Mouse (Mus musculus): Measurements from ENCODE around the gene Kidins220. TPM values are rescaled to one million over a fixed set of nuclear protein-coding genes. Genes with fewer than 3 reads are reported as not detected.
A peak's percentile ranks its signal among the peaks of the same experiment; 100 is the strongest.

Gene Kidins220
- polyA plus RNA-seq, 1 experiment from 2014 or later = 23.9 TPM

DNA sequence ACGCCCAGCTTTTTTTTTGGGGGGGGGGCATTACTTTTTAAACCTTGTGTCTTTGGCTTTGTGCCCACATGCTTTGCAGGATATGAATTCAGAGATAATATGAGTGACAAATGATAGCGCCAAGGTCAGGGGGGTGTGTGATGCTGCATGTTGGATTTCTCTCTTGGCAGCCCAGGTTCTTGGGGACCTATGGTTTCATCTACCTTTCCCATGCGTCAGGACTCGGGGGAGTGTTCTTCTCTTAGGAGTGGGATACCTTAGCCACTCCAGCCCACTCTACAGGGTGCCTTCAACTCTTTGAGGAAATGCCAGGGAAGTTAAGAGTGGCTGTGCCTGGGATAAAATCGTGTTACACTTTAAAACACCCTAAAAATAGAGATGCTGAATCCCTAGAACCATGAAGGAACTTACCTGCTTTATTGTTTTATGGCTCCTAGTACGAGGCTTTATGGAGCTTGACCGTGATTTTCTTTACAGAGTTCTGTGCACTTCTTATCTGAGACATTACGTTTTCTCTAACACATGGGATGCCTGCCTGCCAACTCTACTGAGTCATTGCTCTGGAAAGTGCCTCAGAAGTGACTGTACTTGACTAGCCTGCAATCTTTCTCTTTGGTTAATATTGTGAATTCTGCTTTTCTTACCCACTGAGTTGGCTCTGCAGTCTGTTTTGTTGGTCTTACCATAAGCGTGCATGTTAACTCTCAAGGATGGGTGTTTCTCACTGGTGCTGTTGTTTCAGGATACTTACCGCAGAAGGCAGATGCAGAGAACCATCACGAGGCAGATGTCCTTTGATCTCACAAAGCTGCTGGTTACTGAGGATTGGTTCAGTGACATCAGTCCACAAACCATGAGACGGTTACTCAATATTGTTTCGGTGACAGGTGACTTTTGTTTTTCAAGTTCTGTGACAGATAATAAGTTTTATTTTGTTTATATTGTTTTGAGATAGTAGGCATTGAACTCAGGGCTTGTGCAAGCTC is 38.1 kb downstream of the Kidins220 start:
- H3K4me2 ChIP-seq (ENCODE audit: low read depth, low read length) = no peak overlapping the region
- no peak overlapping the region for H3K27ac ChIP-seq (ENCODE audit: low read length)
- no peak overlapping the region for H3K9ac ChIP-seq (ENCODE audit: low read length)
- peaks cover 40% of the 10 kb centered on the region for H3K36me3 ChIP-seq (ENCODE audit: control insufficient read depth, insufficient read depth, low read length)
- ATAC-seq (ENCODE audit: low read depth) = no peak
- H3K27me3 ChIP-seq (ENCODE audit: control insufficient read depth, insufficient read depth, low read depth, low read length) = no peaks in the 10 kb centered on the region
- H3K4me1 ChIP-seq (replicated peaks; ENCODE audit: control insufficient read depth, insufficient read depth, low read length) = no peaks in the 10 kb centered on the region
- WGBS = 65% methylated on average over 13 of the region's 13 CpGs
- H3K9me3 ChIP-seq (ENCODE audit: control insufficient read depth, low read length) = no peaks in the 10 kb centered on the region
- no peak overlapping the region for H3K4me3 ChIP-seq (ENCODE audit: low read length)

GRCm38 (mm10) chr12:25014307-25014927 is 39.7 kb downstream of the Kidins220 start:
- Histone ChIP-seq H3K4me3 (ENCODE audit: low read length) (no peak overlapping the region), H3K9me3 (ENCODE audit: control insufficient read depth, low read length) (no peaks in the 10 kb centered on the region), H3K4me2 (ENCODE audit: low read depth, low read length) (no peak overlapping the region), H3K27me3 (ENCODE audit: control insufficient read depth, insufficient read depth, low read depth, low read length) (no peaks in the 10 kb centered on the region), H3K9ac (ENCODE audit: low read length) (no peak overlapping the region), H3K27ac (ENCODE audit: low read length) (no peak overlapping the region), H3K36me3 (ENCODE audit: control insufficient read depth, insufficient read depth, low read length) (peaks cover 43% of the 10 kb centered on the region), H3K4me1 (replicated peaks; ENCODE audit: control insufficient read depth, insufficient read depth, low read length) (no peaks in the 10 kb centered on the region)
- no peak for ATAC-seq (ENCODE audit: low read depth)
- 88% methylated on average over 5 of the region's 5 CpGs for WGBS

DNA sequence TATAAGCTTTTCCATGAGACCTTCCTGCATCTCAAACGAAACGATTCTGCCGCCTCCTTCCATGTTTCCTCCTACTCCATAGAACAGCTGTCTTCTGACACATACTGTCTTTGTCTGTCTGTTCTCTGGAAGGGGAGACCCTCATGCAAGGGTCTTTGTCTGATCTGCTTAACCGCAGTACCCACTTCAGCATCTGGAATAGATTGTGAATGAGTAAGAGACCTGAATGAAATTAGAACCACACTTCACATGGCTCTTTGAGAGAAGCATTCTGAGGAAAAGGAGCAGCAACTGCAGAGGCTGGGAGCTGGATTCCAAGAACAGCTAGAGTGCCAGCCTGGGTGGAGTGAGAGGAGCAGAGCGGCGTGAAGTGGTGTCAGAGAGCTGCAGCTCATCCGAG is 40.2 kb downstream of the Kidins220 start:
- 91% methylated on average over 7 of the region's 7 CpGs for WGBS

DNA sequence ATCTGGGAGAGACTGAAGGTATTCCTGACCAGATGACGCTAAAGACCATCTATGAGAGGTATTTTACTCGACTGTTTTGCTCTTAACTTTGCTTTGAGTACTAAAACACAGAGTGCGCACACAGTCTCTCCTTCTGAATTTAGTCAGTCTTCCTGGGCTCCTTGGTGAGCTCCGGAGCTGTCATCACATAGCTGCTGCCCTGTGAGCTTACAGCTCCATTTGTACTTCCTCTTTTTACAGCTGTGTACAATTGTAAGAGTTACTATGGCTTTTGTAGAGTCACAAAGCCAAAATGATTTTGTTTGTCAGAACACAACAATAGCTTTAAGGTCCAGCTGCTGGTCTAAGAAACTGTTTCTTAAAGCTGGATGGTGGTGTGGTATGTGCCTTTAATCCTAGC is 42.3 kb downstream of the Kidins220 start:
- H3K4me1 ChIP-seq (replicated peaks; ENCODE audit: control insufficient read depth, insufficient read depth, low read length) = no peaks in the 10 kb centered on the region
- H3K4me3 ChIP-seq (ENCODE audit: low read length) = no peak overlapping the region
- H3K27ac ChIP-seq (ENCODE audit: low read length) = no peak overlapping the region
- ATAC-seq (ENCODE audit: low read depth) = no peak
- H3K9me3 ChIP-seq (ENCODE audit: control insufficient read depth, low read length) = no peaks in the 10 kb centered on the region
- H3K9ac ChIP-seq (ENCODE audit: low read length) = no peak overlapping the region
- H3K36me3 ChIP-seq (ENCODE audit: control insufficient read depth, insufficient read depth, low read length) = peaks cover 31% of the 10 kb centered on the region
- no peak overlapping the region for H3K4me2 ChIP-seq (ENCODE audit: low read depth, low read length)
- 89% methylated on average over 4 of the region's 4 CpGs for WGBS
- no peaks in the 10 kb centered on the region for H3K27me3 ChIP-seq (ENCODE audit: control insufficient read depth, insufficient read depth, low read depth, low read length)

More for the DNA sequence above, 40.2 kb downstream of the Kidins220 start:
- Histone ChIP-seq H3K4me1 (replicated peaks; ENCODE audit: control insufficient read depth, insufficient read depth, low read length) (no peaks in the 10 kb centered on the region), H3K36me3 (ENCODE audit: control insufficient read depth, insufficient read depth, low read length) (peaks cover 41% of the 10 kb centered on the region), H3K4me3 (ENCODE audit: low read length) (no peak overlapping the region), H3K4me2 (ENCODE audit: low read depth, low read length) (no peak overlapping the region), H3K27me3 (ENCODE audit: control insufficient read depth, insufficient read depth, low read depth, low read length) (no peaks in the 10 kb centered on the region), H3K9ac (ENCODE audit: low read length) (no peak overlapping the region), H3K27ac (ENCODE audit: low read length) (no peak overlapping the region), H3K9me3 (ENCODE audit: control insufficient read depth, low read length) (no peaks in the 10 kb centered on the region)
- ATAC-seq (ENCODE audit: low read depth) = no peak

DNA sequence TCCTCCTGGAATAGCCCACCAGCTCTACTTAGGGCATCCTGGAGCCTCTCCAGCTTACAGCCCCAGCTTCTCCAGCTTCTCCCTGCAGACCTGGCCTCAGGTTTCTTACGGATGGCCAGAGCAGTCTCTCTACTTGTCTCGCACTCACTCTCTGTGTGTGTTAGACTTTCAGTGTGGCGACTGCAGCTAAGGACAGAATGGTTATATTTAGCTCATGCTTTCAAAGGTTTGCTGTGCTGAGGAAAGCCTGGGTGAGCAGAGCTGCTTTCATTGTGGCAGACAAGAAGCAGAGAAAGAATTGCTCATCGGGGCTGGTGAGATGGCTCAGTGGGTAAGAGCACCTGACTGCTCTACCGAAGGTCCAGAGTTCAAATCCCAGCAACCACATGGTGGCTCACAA is 46.3 kb downstream of the Kidins220 start:
- H3K9ac ChIP-seq (ENCODE audit: low read length) = no peak overlapping the region
- no peaks in the 10 kb centered on the region for H3K9me3 ChIP-seq (ENCODE audit: control insufficient read depth, low read length)
- no peaks in the 10 kb centered on the region for H3K27me3 ChIP-seq (ENCODE audit: control insufficient read depth, insufficient read depth, low read depth, low read length)
- no peak overlapping the region for H3K27ac ChIP-seq (ENCODE audit: low read length)
- H3K4me3 ChIP-seq (ENCODE audit: low read length) = no peak overlapping the region
- no peak overlapping the region for H3K4me2 ChIP-seq (ENCODE audit: low read depth, low read length)
- no peaks in the 10 kb centered on the region for H3K4me1 ChIP-seq (replicated peaks; ENCODE audit: control insufficient read depth, insufficient read depth, low read length)
- H3K36me3 ChIP-seq (ENCODE audit: control insufficient read depth, insufficient read depth, low read length) = peaks cover 19% of the 10 kb centered on the region
- no peak for ATAC-seq (ENCODE audit: low read depth)
- 86% methylated on average over 5 of the region's 5 CpGs for WGBS

GRCm38 (mm10) chr12:25024862-25025545 is 50.3 kb downstream of the Kidins220 start:
- no peaks in the 10 kb centered on the region for H3K27me3 ChIP-seq (ENCODE audit: control insufficient read depth, insufficient read depth, low read depth, low read length)
- 54% methylated on average over 9 of the region's 9 CpGs for WGBS

DNA sequence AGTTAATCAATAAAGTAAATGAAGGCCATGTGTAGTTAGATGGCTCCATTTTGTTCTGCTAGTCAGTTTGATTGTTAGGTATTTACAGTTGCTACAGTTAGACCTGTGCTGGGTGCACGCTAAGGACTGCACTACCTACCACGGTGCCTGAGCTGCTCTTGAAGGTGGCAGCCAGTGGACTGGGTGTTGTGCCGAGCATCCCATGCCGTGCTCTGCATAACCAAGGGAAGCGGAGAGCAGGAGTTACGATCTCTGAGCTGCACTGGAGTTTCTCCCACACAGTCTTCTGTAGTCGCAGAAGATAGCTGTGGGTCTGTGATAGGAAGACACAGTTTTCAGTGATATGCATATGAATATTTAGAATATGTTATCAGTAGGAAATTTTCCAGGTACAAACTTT is 51.6 kb downstream of the Kidins220 start:
- WGBS = 92% methylated on average over 7 of the region's 7 CpGs
- Histone ChIP-seq H3K9me3 (ENCODE audit: control insufficient read depth, low read length) (no peaks in the 10 kb centered on the region), H3K4me3 (ENCODE audit: low read length) (no peak overlapping the region), H3K27me3 (ENCODE audit: control insufficient read depth, insufficient read depth, low read depth, low read length) (no peaks in the 10 kb centered on the region), H3K27ac (ENCODE audit: low read length) (no peak overlapping the region), H3K4me2 (ENCODE audit: low read depth, low read length) (no peak overlapping the region), H3K9ac (ENCODE audit: low read length) (no peak overlapping the region), H3K4me1 (replicated peaks; ENCODE audit: control insufficient read depth, insufficient read depth, low read length) (no peaks in the 10 kb centered on the region), H3K36me3 (ENCODE audit: control insufficient read depth, insufficient read depth, low read length) (no peaks in the 10 kb centered on the region)
- ATAC-seq (ENCODE audit: low read depth) = no peak

More at GRCm38 (mm10) chr12:25024862-25025545, 50.3 kb downstream of the Kidins220 start:
- no peak overlapping the region for H3K4me2 ChIP-seq (ENCODE audit: low read depth, low read length)
- H3K27ac ChIP-seq (ENCODE audit: low read length) = no peak overlapping the region; the same call in 1 of the 2 replicates
- no peak overlapping the region for H3K4me3 ChIP-seq (ENCODE audit: low read length)
- no peak for ATAC-seq (ENCODE audit: low read depth)
- H3K9me3 ChIP-seq (ENCODE audit: control insufficient read depth, low read length) = no peaks in the 10 kb centered on the region
- H3K9ac ChIP-seq (ENCODE audit: low read length) = no peak overlapping the region
- H3K4me1 ChIP-seq (replicated peaks; ENCODE audit: control insufficient read depth, insufficient read depth, low read length) = no peaks in the 10 kb centered on the region
- 0 out of 2 replicates have a peak, but pooled peaks cover 3% of the 10 kb centered on the region for H3K36me3 ChIP-seq (ENCODE audit: control insufficient read depth, insufficient read depth, low read length)

- Histone ChIP-seq H3K27ac (ENCODE audit: low read length) (no peak overlapping the region), H3K4me2 (ENCODE audit: low read depth, low read length) (no peak overlapping the region), H3K27me3 (ENCODE audit: control insufficient read depth, insufficient read depth, low read depth, low read length) (no peaks in the 10 kb centered on the region), H3K4me1 (replicated peaks; ENCODE audit: control insufficient read depth, insufficient read depth, low read length) (no peaks in the 10 kb centered on the region), H3K9ac (ENCODE audit: low read length) (no peak overlapping the region), H3K36me3 (ENCODE audit: control insufficient read depth, insufficient read depth, low read length) (no peaks in the 10 kb centered on the region), H3K9me3 (ENCODE audit: control insufficient read depth, low read length) (no peaks in the 10 kb centered on the region), H3K4me3 (ENCODE audit: low read length) (no peak overlapping the region)
- 0 out of 2 replicates have a peak, but pooled peaks have one; percentile 28 for ATAC-seq (ENCODE audit: low read depth)
- WGBS = 20% methylated on average over 2 of the region's 2 CpGs
Observed at GRCm38 (mm10) chr12:25027416-25027815, 52.7 kb downstream of the Kidins220 start.

All from lung, embryonic 16.5 days (tissue).